Mouse (Mus musculus): Measurements from ENCODE around the gene Atf7.

DNA sequence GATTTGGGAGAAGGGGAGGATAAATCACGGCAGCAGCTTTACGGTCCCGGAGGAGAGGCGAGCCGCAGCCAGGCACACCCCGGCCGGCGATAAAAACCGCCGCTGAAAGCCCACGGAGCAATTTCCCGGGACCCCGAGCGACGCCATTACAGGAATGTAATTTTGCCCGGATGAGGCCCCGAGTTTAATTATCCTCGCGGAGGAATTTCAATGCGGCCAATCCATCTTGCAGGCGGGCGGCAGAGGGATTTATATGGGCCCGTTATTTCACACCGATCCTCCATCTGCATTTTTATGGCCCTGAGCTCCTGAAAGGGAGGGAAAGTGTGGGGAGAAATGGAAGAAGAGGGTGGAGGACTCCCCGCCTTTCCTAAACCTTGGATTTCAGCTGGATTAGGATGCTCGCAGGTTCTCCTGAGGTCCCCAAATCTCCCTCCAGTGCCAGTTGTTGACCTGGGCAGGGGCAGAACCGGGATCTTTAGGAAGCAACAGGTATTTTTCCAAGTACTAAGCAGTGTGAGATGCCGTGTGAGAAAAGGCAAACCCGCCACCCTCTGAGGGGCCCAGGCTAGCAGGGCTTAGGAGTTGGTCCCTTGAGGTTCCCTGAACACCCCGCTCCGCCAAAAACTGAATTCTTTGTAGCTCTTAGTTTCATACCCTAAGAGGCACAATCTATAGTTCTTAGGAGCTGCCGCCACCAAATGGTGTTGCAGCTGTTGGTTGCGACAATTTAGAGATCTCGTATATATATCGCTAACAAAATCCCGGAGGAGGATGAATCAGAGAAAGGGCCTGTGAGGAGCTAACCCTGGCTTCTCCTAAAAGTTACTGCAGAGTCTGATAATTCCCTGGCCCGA is 47.2 kb upstream of the Atf7 start, which contains the start of gene Atp5g2:
- TF ChIP-seq CTCF (IDR thresholded peaks at IDR 0.05) = no peak
- peak; percentile 34; the same call in 1 of the 2 replicates for TF ChIP-seq POLR2A (IDR thresholded peaks at IDR 0.05; ENCODE audit: insufficient read depth, low read depth, low read length)
- no peak for TF ChIP-seq EP300 (IDR thresholded peaks at IDR 0.05; ENCODE audit: insufficient read depth, low read depth, low read length)

Measured in heart, adult 2 months (tissue).